Mouse (Mus musculus) lung, postnatal 0 days (tissue): Measurements from ENCODE around the gene Bbs1. TPM values are rescaled to one million over a fixed set of nuclear protein-coding genes. Genes with fewer than 3 reads are reported as not detected.
"Not testable (repeated sequence)": the region's sequence is repeated elsewhere in the genome, so short reads cannot be mapped to it uniquely, and the experiment has no call there.

ENCODE experiments used
- ATAC-seq: fragments of 200-750 bp; cut with Nextera tagmentation; 2 replicates; pipeline ENCODE4 v1.8.0; 2017; ENCODE audit warnings: moderate library complexity
- DNase-seq: peaks from one replicate; pipeline ENCODE4 v3.0.0-alpha.2; 2016; ENCODE audit warnings: low spot score
- H3K27ac ChIP-seq: fragments of 300-500 bp; sonication (generic); 2 replicates; pipeline ENCODE4 v1.5.1; 2014; ENCODE audit warnings: antibody characterized with exemption, mild to moderate bottlenecking, low read length, mixed read lengths
- H3K27me3 ChIP-seq: fragments of 300-500 bp; sonication (generic); replicated peaks from 2 replicates; pipeline ENCODE4 v1.6.1; 2014; ENCODE audit warnings: low read length, mixed read lengths; ENCODE audit not compliant: insufficient read depth
- H3K36me3 ChIP-seq: fragments of 300-500 bp; sonication (generic); 2 replicates; pipeline ENCODE4 v1.6.1; 2014; ENCODE audit warnings: low read length, mixed read lengths; ENCODE audit not compliant: insufficient read depth
- H3K4me1 ChIP-seq: fragments of 300-500 bp; sonication (generic); 2 replicates; pipeline ENCODE4 v1.6.1; 2014; ENCODE audit warnings: antibody characterized with exemption, low read depth, low read length, mixed read lengths; ENCODE audit not compliant: insufficient read depth
- H3K4me2 ChIP-seq: fragments of 300-500 bp; sonication (generic); replicated peaks from 2 replicates; pipeline ENCODE4 v1.6.1; 2014; ENCODE audit warnings: low read depth, mild to moderate bottlenecking, low read length, moderate library complexity, mixed read lengths
- H3K4me3 ChIP-seq: fragments of 300-500 bp; sonication (generic); 2 replicates; pipeline ENCODE4 v1.5.1; 2014; ENCODE audit warnings: low read depth, low read length
- H3K9ac ChIP-seq: fragments of 300-500 bp; sonication (generic); replicated peaks from 2 replicates; pipeline ENCODE4 v1.6.1; 2014; ENCODE audit warnings: low read depth, mild to moderate bottlenecking
- H3K9me3 ChIP-seq: fragments of 300-500 bp; sonication (generic); 2 replicates; pipeline ENCODE4 v1.6.1; 2016; ENCODE audit warnings: low read length, mixed read lengths
- CTCF ChIP-seq: IDR thresholded peaks from 2 replicates; pipeline ENCODE4 v1.5.1; 2016; ENCODE audit warnings: antibody characterized with exemption, mild to moderate bottlenecking
- EP300 ChIP-seq: IDR thresholded peaks from 2 replicates; pipeline ENCODE4 v1.6.1; 2016; ENCODE audit warnings: antibody characterized with exemption, mild to moderate bottlenecking, control low read depth
- WGBS: fragments of 180-500 bp; shearing (Covaris S2); extraction: QIAGEN DNeasy Blood & Tissue Kit; methylation state at CpG from one replicate; pipeline ENCODE4 v1.1.7; 2014; 5-methylcytosine and 5-hydroxymethylcytosine counted together
- polyA plus RNA-seq: library from polyadenylated mRNA; unstranded; fragments of >200 nt; fragmentation: Nextera tagmentation; extraction: Ambion mirVana; gene quantifications from 2 replicates; pipeline ENCODE4 v1.2.1, GENCODE M21; 2015

Bbs1 gene
- polyA plus RNA-seq, 1 experiment from 2014 or later: 1.6 TPM

- WGBS: 4% methylated on average over 17 of the region's 17 CpGs
- DNase-seq: peak; percentile 38
Measured at GRCm38 (mm10) chr19:4877785-4878184, 28.6 kb downstream of the Bbs1 start, which contains the start of gene Actn3. Gene Actn3, minus strand, starts transcription at chr19:4877909.

GRCm38 (mm10) chr19:4876755-4877154 is 29.7 kb downstream of the Bbs1 start:
- Histone ChIP-seq H3K4me1 (peaks cover 4% of the 10 kb centered on the region; the same call in 1 of the 2 replicates), H3K27me3 (0 out of 2 replicates have a peak, but pooled peaks cover 3% of the 10 kb centered on the region), H3K4me2 (no peak overlapping the region), H3K9me3 (no peaks in the 10 kb centered on the region), H3K27ac (no peak overlapping the region), H3K36me3 (no peaks in the 10 kb centered on the region), H3K4me3 (no peak overlapping the region), H3K9ac (no peak overlapping the region)
- ATAC-seq: no peak
- 63% methylated on average over 3 of the region's 3 CpGs for WGBS
- TF ChIP-seq EP300 (no peak), CTCF (no peak)
- DNase-seq: no peak

More at GRCm38 (mm10) chr19:4877785-4878184, 28.6 kb downstream of the Bbs1 start, which contains the start of gene Actn3:
- Histone ChIP-seq H3K27ac (peak within 1 kb of the TSS; percentile 26; the same call in 1 of the 2 replicates), H3K36me3 (no peaks in the 10 kb centered on the region), H3K27me3 (0 out of 2 replicates have a peak, but pooled peaks cover 3% of the 10 kb centered on the region), H3K9ac (peak within 1 kb of the TSS; percentile 82), H3K9me3 (no peaks in the 10 kb centered on the region), H3K4me2 (peak within 1 kb of the TSS; percentile 97), H3K4me3 (peak within 1 kb of the TSS; percentile 80), H3K4me1 (peaks cover 4% of the 10 kb centered on the region; the same call in 1 of the 2 replicates)
- no peak for TF ChIP-seq CTCF
- TF ChIP-seq EP300: no peak
- peak; percentile 5; the same call in 1 of the 2 replicates for ATAC-seq

GRCm38 (mm10) chr19:4876241-4876640 is 30.2 kb downstream of the Bbs1 start:
- Histone ChIP-seq H3K4me3 (no peak overlapping the region), H3K27ac (no peak overlapping the region), H3K4me1 (peaks cover 4% of the 10 kb centered on the region; the same call in 1 of the 2 replicates), H3K27me3 (0 out of 2 replicates have a peak, but pooled peaks cover 3% of the 10 kb centered on the region), H3K36me3 (no peaks in the 10 kb centered on the region), H3K9ac (no peak overlapping the region), H3K4me2 (no peak overlapping the region), H3K9me3 (no peaks in the 10 kb centered on the region)
- TF ChIP-seq EP300: no peak
- no peak for TF ChIP-seq CTCF
- DNase-seq: no peak
- ATAC-seq: no peak
- WGBS: 59% methylated on average over 3 of the region's 4 CpGs

- not testable (repeated sequence) for H3K9me3 ChIP-seq, H3K4me3 ChIP-seq, H3K27me3 ChIP-seq, DNase-seq, H3K4me1 ChIP-seq, H3K36me3 ChIP-seq, H3K4me2 ChIP-seq, H3K27ac ChIP-seq, ATAC-seq, H3K9ac ChIP-seq
- 64% methylated on average over 1 of the region's 1 CpGs for WGBS
Measured at GRCm38 (mm10) chr19:4874613-4875012, 31.8 kb downstream of the Bbs1 start.

- Histone ChIP-seq H3K4me3 (no peak overlapping the region; the same call in 1 of the 2 replicates), H3K4me1 (no peaks in the 10 kb centered on the region), H3K9me3 (no peaks in the 10 kb centered on the region), H3K9ac (no peak overlapping the region), H3K4me2 (peak overlapping the region; percentile 9; the same call in 1 of the 2 replicates), H3K36me3 (no peaks in the 10 kb centered on the region), H3K27me3 (no peaks in the 10 kb centered on the region), H3K27ac (no peak overlapping the region)
- DNase-seq (peak; percentile 62), ATAC-seq (peak; percentile 23; the same call in 1 of the 2 replicates)
- WGBS: 3% methylated on average over 17 of the region's 17 CpGs
- TF ChIP-seq CTCF: no peak
- TF ChIP-seq EP300: no peak
Measured at GRCm38 (mm10) chr19:4865147-4865546, 41.3 kb downstream of the Bbs1 start.

- Histone ChIP-seq H3K4me1 (no peaks in the 10 kb centered on the region), H3K4me2 (no peak overlapping the region), H3K9ac (no peak overlapping the region), H3K27ac (no peak overlapping the region), H3K9me3 (no peaks in the 10 kb centered on the region), H3K4me3 (no peak overlapping the region), H3K36me3 (no peaks in the 10 kb centered on the region), H3K27me3 (no peaks in the 10 kb centered on the region)
- 66% methylated on average over 6 of the region's 6 CpGs for WGBS
- no peak for ATAC-seq
- DNase-seq: no peak
- TF ChIP-seq EP300 (no peak), CTCF (no peak)
Measured at GRCm38 (mm10) chr19:4863048-4863447, 43.4 kb downstream of the Bbs1 start.

GRCm38 (mm10) chr19:4859081-4859480 is 47.3 kb downstream of the Bbs1 start:
- TF ChIP-seq EP300 (no peak), CTCF (no peak)
- Histone ChIP-seq H3K9me3 (no peaks in the 10 kb centered on the region), H3K4me2 (no peak overlapping the region), H3K4me1 (0 out of 2 replicates have a peak, but pooled peaks cover 4% of the 10 kb centered on the region), H3K27me3 (no peaks in the 10 kb centered on the region), H3K9ac (no peak overlapping the region), H3K4me3 (no peak overlapping the region), H3K36me3 (no peaks in the 10 kb centered on the region), H3K27ac (no peak overlapping the region)
- ATAC-seq: no peak
- 56% methylated on average over 6 of the region's 6 CpGs for WGBS
- no peak for DNase-seq
